Mouse (Mus musculus) brain, adult 2 months (tissue): ENCODE measurements around the gene Inpp4b.
"Not testable (repeated sequence)": the region's sequence is repeated elsewhere in the genome, so short reads cannot be mapped to it uniquely, and the experiment has no call there.

Experiments used
- DNase-seq: peaks from one replicate; pipeline ENCODE4 v3.0.0; 2011; ENCODE audit warnings: low read depth, low spot score

Inpp4b gene

DNA sequence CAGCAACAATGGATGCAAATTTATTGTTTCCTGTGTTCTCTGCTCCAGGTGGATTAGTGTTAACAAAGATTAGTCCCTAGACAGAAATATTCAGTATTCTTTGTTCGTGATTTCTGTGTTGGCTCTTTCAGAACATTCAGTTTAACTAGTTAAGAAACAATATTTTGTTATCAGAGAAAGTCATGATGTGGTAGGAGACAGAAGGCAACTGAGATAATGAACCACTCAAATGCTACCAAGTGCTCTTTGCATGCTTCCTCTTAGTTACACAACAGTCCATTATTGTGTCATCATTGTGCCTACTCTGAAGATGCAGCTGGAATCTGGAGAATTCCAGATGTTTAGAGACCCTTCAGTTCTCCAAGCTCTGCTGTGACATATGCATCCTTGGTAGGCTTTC is 432.1 kb downstream of the Inpp4b start:
- DNase-seq = no peak

GRCm38 (mm10) chr8:81776516-81777237 is 434.3 kb downstream of the Inpp4b start:
- peak; percentile 32 for DNase-seq

- no peak for DNase-seq
These were observed 435.3 kb downstream of the Inpp4b start for GRCm38 (mm10) chr8:81777704-81778103.

DNA sequence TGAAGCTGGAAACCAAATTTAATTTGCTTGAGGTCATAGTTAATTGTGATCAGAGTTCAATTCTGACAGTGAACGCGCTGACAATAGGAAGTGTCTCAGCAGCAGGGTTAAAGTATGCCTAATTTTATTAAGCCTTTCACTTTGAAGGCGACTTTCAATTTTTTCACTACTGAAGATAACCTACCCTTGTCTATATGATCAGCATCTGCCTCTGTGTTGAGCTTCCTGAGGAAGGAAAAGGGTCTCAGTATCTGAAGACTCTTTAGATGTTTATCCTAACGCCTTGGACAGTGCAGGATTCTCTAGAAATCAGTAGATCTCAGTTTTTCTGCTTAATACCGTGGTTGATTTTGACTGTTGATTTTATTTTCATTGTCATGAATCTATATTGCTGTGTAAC is 437.1 kb downstream of the Inpp4b start:
- DNase-seq = no peak

- no peak for DNase-seq
These were observed 437.8 kb downstream of the Inpp4b start for GRCm38 (mm10) chr8:81780166-81780565.

DNA sequence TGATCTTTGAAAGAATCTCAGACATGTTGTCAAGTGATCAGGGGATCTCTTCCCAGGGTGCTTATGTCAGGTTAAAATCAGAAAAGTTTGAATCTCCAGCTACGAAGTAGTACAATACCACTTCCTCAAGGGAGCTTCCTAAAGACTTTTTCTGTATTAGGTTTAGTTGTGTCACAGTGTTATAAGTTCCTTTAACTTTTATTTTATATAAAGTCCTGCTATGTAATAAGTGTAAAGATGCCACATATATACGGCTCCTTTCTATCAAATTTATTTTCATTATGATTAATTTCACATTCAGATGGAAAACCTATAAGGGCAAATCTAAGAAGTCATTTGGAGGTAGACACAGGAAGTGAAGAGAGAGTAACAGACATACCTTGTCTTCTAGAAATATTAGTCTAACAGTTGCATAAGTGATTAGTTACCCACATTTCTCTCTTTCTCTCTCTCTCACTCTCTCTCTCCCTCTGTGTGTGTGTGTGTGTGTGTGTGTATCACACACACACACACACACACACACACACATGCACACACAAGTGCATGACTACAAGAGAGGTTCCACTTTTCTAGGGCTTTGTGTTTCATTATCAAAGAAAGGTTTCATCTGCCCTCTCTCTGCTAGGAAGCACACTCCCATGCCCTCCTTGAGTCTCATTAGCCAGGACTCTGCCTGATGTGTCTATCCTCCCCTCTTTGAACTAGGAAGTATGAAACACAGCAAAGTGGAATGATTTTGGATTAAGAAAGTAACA is 438.7 kb downstream of the Inpp4b start:
- DNase-seq = no peak

GRCm38 (mm10) chr8:81782781-81783180 is 440.4 kb downstream of the Inpp4b start:
- no peak for DNase-seq

- DNase-seq = peak; percentile 20
These were observed 442.4 kb downstream of the Inpp4b start for GRCm38 (mm10) chr8:81784775-81785174.

- DNase-seq = no peak
These were observed 446.1 kb downstream of the Inpp4b start for GRCm38 (mm10) chr8:81788498-81788897.

DNA sequence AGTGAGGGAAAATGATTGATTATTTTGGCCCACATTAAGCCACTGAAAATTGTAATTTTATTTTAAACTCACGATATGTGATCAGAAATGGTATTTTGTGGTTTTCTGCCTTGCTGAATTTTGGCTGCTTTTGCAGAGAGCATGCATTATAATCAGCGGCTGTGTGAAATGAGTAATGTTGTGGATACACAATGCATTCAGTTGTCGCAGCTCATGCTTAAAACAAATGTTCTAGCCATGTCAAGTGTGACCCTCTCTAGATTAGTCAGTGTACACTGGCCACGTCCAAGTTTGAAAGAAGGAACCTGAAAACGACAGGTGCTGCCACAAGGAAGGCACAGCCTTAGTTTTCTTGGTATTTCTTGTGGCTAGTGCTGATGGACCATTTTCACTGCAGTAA is 450.3 kb downstream of the Inpp4b start:
- DNase-seq = no peak

- DNase-seq = peak; percentile 75
These were observed 456.1 kb downstream of the Inpp4b start for GRCm38 (mm10) chr8:81798501-81798900.

- DNase-seq = no peak
These were observed 458.4 kb downstream of the Inpp4b start for GRCm38 (mm10) chr8:81800792-81801191.

- DNase-seq = peak; percentile 93
These were observed 464.4 kb downstream of the Inpp4b start for GRCm38 (mm10) chr8:81806797-81807196.

GRCm38 (mm10) chr8:81807578-81807977 is 465.2 kb downstream of the Inpp4b start:
- DNase-seq = no peak

GRCm38 (mm10) chr8:81808406-81808805 is 466.1 kb downstream of the Inpp4b start:
- no peak for DNase-seq

GRCm38 (mm10) chr8:81809414-81809813 is 467.1 kb downstream of the Inpp4b start:
- not testable (repeated sequence) for DNase-seq

DNA sequence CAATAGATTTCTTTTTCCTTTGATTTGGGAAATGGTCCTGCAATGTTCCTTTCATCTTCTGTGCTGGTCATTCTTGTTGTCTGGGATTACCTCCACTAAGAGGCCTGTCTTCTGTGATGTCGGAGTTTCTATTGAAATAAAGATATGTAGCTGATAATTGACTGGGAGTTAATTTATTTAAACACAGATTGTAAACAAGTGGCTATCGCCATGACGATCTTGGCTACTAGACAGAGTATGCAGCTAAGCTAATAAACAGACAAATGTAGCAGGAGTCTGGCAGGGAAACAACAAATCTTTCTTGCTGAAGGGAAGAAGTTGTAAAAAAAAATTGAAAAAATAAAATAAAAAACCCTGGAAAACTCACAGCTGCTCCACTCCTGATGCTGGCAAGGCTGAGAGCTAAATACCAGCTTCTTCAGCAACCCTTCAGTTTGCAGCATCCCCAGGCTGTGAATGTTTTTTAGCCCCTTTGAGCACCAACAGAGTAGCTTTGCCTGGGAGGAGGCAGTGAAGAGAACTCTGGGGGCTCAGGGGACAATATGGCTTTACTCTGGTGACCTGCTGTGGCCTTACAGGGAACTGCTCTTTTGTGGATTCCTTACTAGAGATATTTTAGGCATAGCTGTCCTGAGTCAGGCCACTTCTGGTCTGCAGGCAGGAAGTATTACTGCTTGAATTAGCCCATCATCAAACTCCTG is 469.8 kb downstream of the Inpp4b start:
- DNase-seq = peak; percentile 49

DNA sequence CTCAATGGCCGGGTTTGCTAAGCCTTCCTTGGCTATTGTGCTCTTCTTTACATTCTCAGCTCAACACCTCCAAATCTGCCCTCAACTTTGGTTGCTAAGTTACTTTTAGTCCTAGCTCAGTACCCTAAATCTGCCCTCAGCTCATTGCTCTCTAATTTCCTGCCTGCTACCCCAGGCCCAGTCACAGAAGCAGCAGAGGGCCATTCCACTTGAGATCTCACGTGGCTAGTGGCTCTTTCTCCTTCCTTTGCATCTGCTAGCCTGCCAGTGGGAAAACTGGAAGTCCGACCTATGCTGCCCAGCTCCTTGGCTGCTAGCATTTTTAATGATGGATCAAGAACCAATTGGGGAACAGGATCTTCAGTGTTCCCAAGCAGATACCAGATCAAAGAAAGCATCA is 472.4 kb downstream of the Inpp4b start:
- DNase-seq = no peak

DNA sequence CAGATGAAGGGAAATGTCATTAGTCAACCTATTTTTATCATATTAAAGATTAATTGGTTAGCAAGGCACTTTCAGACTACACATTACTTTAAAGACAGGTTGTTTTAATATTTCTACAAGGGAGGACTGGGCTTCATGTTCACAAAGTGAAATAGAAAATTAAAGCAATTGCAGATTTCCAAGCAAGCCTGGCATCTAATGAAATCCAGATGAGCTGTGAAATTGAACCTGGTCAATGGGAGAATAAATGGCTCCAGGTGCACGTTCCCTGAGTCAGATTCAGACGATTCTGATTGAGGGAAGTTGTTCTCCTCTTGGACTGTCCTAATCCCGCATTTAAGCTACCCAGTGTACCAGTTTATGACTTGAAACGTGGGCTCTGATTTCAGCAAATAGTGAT is 473.2 kb downstream of the Inpp4b start:
- no peak for DNase-seq

- DNase-seq = no peak
These were observed 480.8 kb downstream of the Inpp4b start for GRCm38 (mm10) chr8:81823121-81823520.

DNA sequence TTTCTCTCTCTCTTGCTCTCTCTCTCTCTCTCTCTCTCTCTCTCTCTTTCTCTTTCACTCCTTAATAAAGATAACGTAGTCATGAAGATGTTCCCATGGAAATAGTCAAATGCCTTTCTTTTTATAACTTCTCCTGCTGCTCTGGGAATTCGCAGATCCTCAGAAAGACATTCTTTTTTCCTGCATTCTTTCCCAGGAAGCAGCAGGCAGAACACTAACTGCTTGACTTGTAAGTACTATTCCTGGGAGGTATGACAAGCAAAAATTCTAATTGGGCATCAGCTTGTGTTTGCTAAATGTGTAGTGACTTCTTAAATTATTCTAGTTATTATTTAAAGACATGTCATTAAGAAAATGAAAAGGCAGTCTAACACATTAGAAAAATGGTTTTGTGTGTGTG is 482.6 kb downstream of the Inpp4b start:
- DNase-seq = peak; percentile 41

DNA sequence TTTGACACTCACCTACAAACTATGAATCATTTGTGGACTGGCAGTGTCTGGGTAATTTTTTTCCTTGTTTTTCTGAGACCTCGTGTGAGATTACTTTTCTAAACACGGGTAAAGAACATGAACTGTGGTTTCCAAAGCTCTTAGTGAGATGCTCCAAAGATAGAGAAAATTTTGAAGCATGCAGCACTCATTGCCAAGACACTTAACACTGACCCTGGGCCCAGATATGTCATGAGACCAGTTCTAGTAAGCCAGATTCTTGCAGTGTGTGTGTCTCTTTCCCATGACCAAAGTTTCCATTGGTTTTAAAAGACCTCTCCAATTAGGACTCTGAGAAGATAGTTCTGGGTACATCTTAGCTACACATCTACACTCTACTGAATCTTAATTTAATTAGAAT is 484.1 kb downstream of the Inpp4b start:
- DNase-seq = no peak
